ENCODE assay signal across 11 mouse cellular contexts in genomic region chr9:20987953-20988352, GRCm38 (mm10). TPM values are rescaled to one million over a fixed set of nuclear protein-coding genes. Genes with fewer than 3 reads are reported as not detected.
DNase-seq lines count a peak whose midpoint lies in the region; ATAC-seq and TF ChIP-seq lines count a peak whose summit lies in the region.
"Had no signal": no experiment of that assay in that cellular context is flagged by ENCODE, and none has a peak within 500 bp of the region (broad histone marks: within the 10 kb centered on the region; RNA-seq: fewer than 3 reads in every experiment).

No protein-coding gene starts in this region.

- TF ChIP-seq CTCF in E14TG2a.4 (conservative IDR thresholded peaks at IDR 0.05; ENCODE audit: low read length) = no peak
- no peak for TF ChIP-seq CTCF in stomach, postnatal 0 days (IDR thresholded peaks at IDR 0.05; ENCODE audit: low read depth)

- H3K4me1 ChIP-seq in kidney, embryonic 15.5 days = peaks cover 23% of the 10 kb centered on the region
- peaks cover 97% of the 10 kb centered on the region for H3K4me1 ChIP-seq in E14TG2a.4 (replicated peaks; ENCODE audit: low read depth, low read length)
- peaks cover 42% of the 10 kb centered on the region for H3K4me1 ChIP-seq in embryonic facial prominence, embryonic 15.5 days
- no peaks in the 10 kb centered on the region for H3K4me1 ChIP-seq in stomach, postnatal 0 days (replicated peaks; ENCODE audit: control insufficient read depth, insufficient read depth)

- no peaks in the 10 kb centered on the region for H3K9me3 ChIP-seq in kidney, embryonic 15.5 days (replicated peaks)
- no peaks in the 10 kb centered on the region for H3K9me3 ChIP-seq in E14TG2a.4 (ENCODE audit: low read length)
- no peaks in the 10 kb centered on the region for H3K9me3 ChIP-seq in embryonic facial prominence, embryonic 15.5 days (replicated peaks)
- no peaks in the 10 kb centered on the region for H3K9me3 ChIP-seq in stomach, postnatal 0 days (ENCODE audit: control insufficient read depth, low read length)
- H3K9me3 ChIP-seq: heart, embryonic 15.5 days had no signal

- WGBS in kidney, embryonic 15.5 days = 24% methylated on average over 7 of the region's 7 CpGs
- 22% methylated on average over 7 of the region's 7 CpGs for WGBS in embryonic facial prominence, embryonic 15.5 days
- 32% methylated on average over 7 of the region's 7 CpGs for WGBS in stomach, postnatal 0 days

- no peak overlapping the region for H3K4me3 ChIP-seq in kidney, embryonic 15.5 days (replicated peaks)
- H3K4me3 ChIP-seq in E14TG2a.4 (replicated peaks; ENCODE audit: low read length) = peak overlapping the region; percentile 51
- no peak overlapping the region for H3K4me3 ChIP-seq in embryonic facial prominence, embryonic 15.5 days (replicated peaks)
- H3K4me3 ChIP-seq in stomach, postnatal 0 days (ENCODE audit: low read depth, low read length) = no peak overlapping the region
- H3K4me3 ChIP-seq: heart, embryonic 15.5 days had no signal

- H3K36me3 ChIP-seq in kidney, embryonic 15.5 days = no peaks in the 10 kb centered on the region
- H3K36me3 ChIP-seq in E14TG2a.4 (ENCODE audit: insufficient read depth, low read length) = peaks cover 6% of the 10 kb centered on the region; the same call in 1 of the 2 replicates
- no peaks in the 10 kb centered on the region for H3K36me3 ChIP-seq in embryonic facial prominence, embryonic 15.5 days
- no peaks in the 10 kb centered on the region for H3K36me3 ChIP-seq in stomach, postnatal 0 days (ENCODE audit: control insufficient read depth, insufficient read depth, low read length)
- H3K36me3 ChIP-seq: heart, embryonic 15.5 days had no signal

- no peaks in the 10 kb centered on the region for H3K27me3 ChIP-seq in kidney, embryonic 15.5 days
- H3K27me3 ChIP-seq in E14TG2a.4 (ENCODE audit: insufficient read depth, low read length) = no peaks in the 10 kb centered on the region
- H3K27me3 ChIP-seq in embryonic facial prominence, embryonic 15.5 days = no peaks in the 10 kb centered on the region
- no peaks in the 10 kb centered on the region for H3K27me3 ChIP-seq in stomach, postnatal 0 days (ENCODE audit: control insufficient read depth, insufficient read depth, low read length)

- no peak overlapping the region for H3K4me2 ChIP-seq in kidney, embryonic 15.5 days
- H3K4me2 ChIP-seq in embryonic facial prominence, embryonic 15.5 days (replicated peaks) = no peak overlapping the region
- H3K4me2 ChIP-seq in stomach, postnatal 0 days (replicated peaks; ENCODE audit: low read depth) = no peak overlapping the region
- H3K4me2 ChIP-seq: heart, embryonic 15.5 days; hindbrain, embryonic 14.5 days had no signal

- no peak for ATAC-seq in kidney, embryonic 15.5 days (replicated peaks; ENCODE audit: low FRiP score)
- ATAC-seq in embryonic facial prominence, embryonic 15.5 days (ENCODE audit: insufficient number of reproducible peaks, low FRiP score, low TSS enrichment, low read depth) = no peak
- no peak for ATAC-seq in stomach, postnatal 0 days (ENCODE audit: low FRiP score, low TSS enrichment)

- TF ChIP-seq EP300 in stomach, postnatal 0 days (optimal IDR thresholded peaks at IDR 0.05) = no peak

- no peak for DNase-seq in kidney, postnatal 10 days
- no peak for DNase-seq in stomach, postnatal 0 days (ENCODE audit: low spot score)
- DNase-seq in cerebellum, postnatal 4 days (ENCODE audit: low spot score in 2 of 2) = no peak
- no peak for DNase-seq in right cerebral cortex, postnatal 4 days
- DNase-seq: cerebellum, adult 2 months; kidney, adult 9 months had no signal

- H3K27ac ChIP-seq in kidney, embryonic 15.5 days = peak overlapping the region; percentile 33; the same call in 1 of the 2 replicates
- H3K27ac ChIP-seq in embryonic facial prominence, embryonic 15.5 days (replicated peaks) = peak overlapping the region; percentile 87
- peak overlapping the region; percentile 5; the same call in 1 of the 2 replicates for H3K27ac ChIP-seq in stomach, postnatal 0 days (replicated peaks)
- H3K27ac ChIP-seq: hindbrain, embryonic 14.5 days had no signal

- no peak overlapping the region for H3K9ac ChIP-seq in kidney, embryonic 15.5 days
- no peak overlapping the region for H3K9ac ChIP-seq in embryonic facial prominence, embryonic 15.5 days
- H3K9ac ChIP-seq in stomach, postnatal 0 days (ENCODE audit: low read length) = no peak overlapping the region
- H3K9ac ChIP-seq: heart, embryonic 15.5 days; hindbrain, embryonic 14.5 days had no signal

RNA-seq across cellular contexts. Expression of gene S1pr2, which starts 11.4 kb away (rescaled TPM):
- 29.8 and 32.7 TPM in 2 replicates for polyA plus RNA-seq in kidney, embryonic 15.5 days (2015; fragmentation: Nextera tagmentation; extraction: Ambion mirVana)
- polyA plus RNA-seq in embryonic facial prominence, embryonic 15.5 days (2015; fragmentation: Nextera tagmentation; extraction: Ambion mirVana) = 61.8 and 68.5 TPM in 2 replicates
- 16.3 and 19.4 TPM in 2 replicates for polyA plus RNA-seq in stomach, postnatal 0 days (2015; fragmentation: Nextera tagmentation; extraction: Ambion mirVana)

RNA-seq across cellular contexts. Expression of gene Mrpl4, which starts 14.6 kb away (rescaled TPM):
- 140 and 143 TPM in 2 replicates for polyA plus RNA-seq in kidney, embryonic 15.5 days (2015; fragmentation: Nextera tagmentation; extraction: Ambion mirVana)
- 122 and 126 TPM in 2 replicates for polyA plus RNA-seq in embryonic facial prominence, embryonic 15.5 days (2015; fragmentation: Nextera tagmentation; extraction: Ambion mirVana)
- 87.3 and 90.2 TPM in 2 replicates for polyA plus RNA-seq in stomach, postnatal 0 days (2015; fragmentation: Nextera tagmentation; extraction: Ambion mirVana)

RNA-seq across cellular contexts. Expression of gene Icam1, which starts 27.8 kb away (rescaled TPM):
- polyA plus RNA-seq in kidney, embryonic 15.5 days (2015; fragmentation: Nextera tagmentation; extraction: Ambion mirVana) = 10.8 and 13.7 TPM in 2 replicates
- 20.7 and 21.7 TPM in 2 replicates for polyA plus RNA-seq in embryonic facial prominence, embryonic 15.5 days (2015; fragmentation: Nextera tagmentation; extraction: Ambion mirVana)
- 9.5 and 11.9 TPM in 2 replicates for polyA plus RNA-seq in stomach, postnatal 0 days (2015; fragmentation: Nextera tagmentation; extraction: Ambion mirVana)

RNA-seq across cellular contexts. Expression of gene Dnmt1, which starts 28.3 kb away (rescaled TPM):
- polyA plus RNA-seq in kidney, embryonic 15.5 days (2015; fragmentation: Nextera tagmentation; extraction: Ambion mirVana) = 96.9 and 108 TPM in 2 replicates
- 77.2 and 78.4 TPM in 2 replicates for polyA plus RNA-seq in embryonic facial prominence, embryonic 15.5 days (2015; fragmentation: Nextera tagmentation; extraction: Ambion mirVana)
- polyA plus RNA-seq in stomach, postnatal 0 days (2015; fragmentation: Nextera tagmentation; extraction: Ambion mirVana) = 17.9 TPM in 2 replicates

RNA-seq across cellular contexts. Expression of gene Icam4, which starts 41.2 kb away (rescaled TPM):
- 2.0 and 2.7 TPM in 2 replicates for polyA plus RNA-seq in kidney, embryonic 15.5 days (2015; fragmentation: Nextera tagmentation; extraction: Ambion mirVana)
- polyA plus RNA-seq in embryonic facial prominence, embryonic 15.5 days (2015; fragmentation: Nextera tagmentation; extraction: Ambion mirVana) = 0.59 and 1.0 TPM in 2 replicates
- 0.50 and 0.81 TPM in 2 replicates for polyA plus RNA-seq in stomach, postnatal 0 days (2015; fragmentation: Nextera tagmentation; extraction: Ambion mirVana)

Comparison
In these comparisons a context has a peak if more than half of its experiments do, and no peak if none do; other contexts are left out.
1. H3K27ac ChIP-seq: peak in every context shown above with its lines; median percentile 87 in embryonic facial prominence, embryonic 15.5 days; 33 in kidney, embryonic 15.5 days; 5 in stomach, postnatal 0 days.